Mouse (Mus musculus): Measurements from ENCODE around the gene Vmn2r51.
"Not testable (repeated sequence)": the region's sequence is repeated elsewhere in the genome, so short reads cannot be mapped to it uniquely, and the experiment has no call there.

Gene Vmn2r51

DNA sequence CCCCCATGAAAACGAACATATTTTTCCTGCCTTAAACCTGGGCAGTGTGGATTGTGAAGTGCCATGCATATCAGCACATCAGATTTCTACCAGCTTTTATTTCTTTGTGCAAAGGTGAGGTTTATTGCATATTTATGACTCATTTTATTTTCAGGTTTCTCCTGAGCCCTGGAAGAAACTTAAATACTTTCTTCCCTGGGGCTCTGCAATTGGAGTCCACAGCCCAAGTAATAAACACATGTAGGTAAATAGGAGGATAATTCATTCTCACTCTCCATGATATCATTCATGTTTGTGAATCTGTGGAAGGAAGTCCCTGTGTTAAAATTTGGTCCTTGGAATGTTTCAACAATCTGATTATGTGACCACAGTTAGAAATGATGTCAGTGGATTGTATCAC, at the start of gene Vmn2r51:
Gene Vmn2r51, minus strand, starts transcription at position 101 of the 400 bp plus-strand sequence.
- DNase-seq (ENCODE audit: low spot score in 2 of 2), result not testable (repeated sequence)

- not testable (repeated sequence) for DNase-seq (ENCODE audit: low spot score in 2 of 2)
Measured at GRCm38 (mm10) chr7:10053196-10053595, 52.3 kb downstream of the Vmn2r51 start, which contains the start of gene Vmn2r50. Gene Vmn2r50 (minus strand): TSS chr7:10053296.
